Mouse (Mus musculus): Measurements from ENCODE around the gene Il22ra1.

GRCm38 (mm10) chr4:135761569-135761968 lies 33.6 kb downstream of the Il22ra1 start:
- TF ChIP-seq CTCF (IDR thresholded peaks at IDR 0.05; ENCODE audit: extremely low read depth, insufficient read length, insufficient replicate concordance, low read depth, low read length) (no peak), POLR2A (IDR thresholded peaks at IDR 0.05; ENCODE audit: low read depth, low read length) (no peak)
